Mouse (Mus musculus) neutrophil, adult 5-6 weeks (primary cell): ENCODE data around the gene Timp1. TPM values are rescaled to one million over a fixed set of nuclear protein-coding genes. Genes with fewer than 3 reads are reported as not detected.

Source experiments
- ATAC-seq: fragments of 151-379, 151-347 bp; 2 replicates; pipeline ENCODE4 v1.8.0; 2017; ENCODE audit warnings: mild to moderate bottlenecking, moderate TSS enrichment; ENCODE audit not compliant: insufficient number of reproducible peaks, poor library complexity, low FRiP score, severe bottlenecking; ENCODE audit errors: extremely low read depth
- total RNA-seq: library from RNA; stranded (forward); fragments of 200-1000 nt; gene quantifications from 2 replicates; pipeline ENCODE4 v1.2.3, GENCODE M21; 2017

The Timp1 gene
- total RNA-seq, result not detected in 2 replicates

DNA sequence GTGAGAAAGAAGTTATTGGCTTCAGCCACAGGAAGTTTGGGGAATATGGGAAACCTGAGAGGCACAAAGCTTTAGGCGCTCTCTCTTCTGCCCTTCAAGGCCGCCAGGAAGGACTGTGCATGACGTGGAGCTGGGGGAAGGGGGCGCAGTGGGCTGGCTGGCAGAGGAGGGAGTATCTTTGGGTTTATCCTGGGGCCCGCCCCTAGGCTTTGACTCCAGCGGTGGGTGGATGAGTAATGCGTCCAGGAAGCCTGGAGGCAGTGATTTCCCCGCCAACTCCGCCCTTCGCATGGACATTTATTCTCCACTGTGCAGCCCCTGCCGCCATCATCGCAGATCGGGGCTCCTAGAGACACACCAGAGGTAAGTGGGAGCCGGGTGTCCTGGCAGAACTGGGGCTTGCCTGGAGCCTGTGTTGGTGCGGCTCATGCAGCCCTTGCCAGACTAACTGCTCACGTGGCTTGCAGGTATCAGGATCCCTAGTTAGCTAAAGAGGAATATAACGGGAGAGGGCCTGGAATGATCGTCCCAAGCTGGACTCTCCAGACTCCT, at the start of gene Timp1:
Timp1 (plus strand) TSS at position 205 of the 552 bp plus-strand sequence.
- ATAC-seq, result no peak

GRCm38 (mm10) chrX:20828934-20829333, 41.0 kb upstream of the Timp1 start:
- no peak for ATAC-seq

GRCm38 (mm10) chrX:20847232-20847631, 22.7 kb upstream of the Timp1 start:
- no peak for ATAC-seq

DNA sequence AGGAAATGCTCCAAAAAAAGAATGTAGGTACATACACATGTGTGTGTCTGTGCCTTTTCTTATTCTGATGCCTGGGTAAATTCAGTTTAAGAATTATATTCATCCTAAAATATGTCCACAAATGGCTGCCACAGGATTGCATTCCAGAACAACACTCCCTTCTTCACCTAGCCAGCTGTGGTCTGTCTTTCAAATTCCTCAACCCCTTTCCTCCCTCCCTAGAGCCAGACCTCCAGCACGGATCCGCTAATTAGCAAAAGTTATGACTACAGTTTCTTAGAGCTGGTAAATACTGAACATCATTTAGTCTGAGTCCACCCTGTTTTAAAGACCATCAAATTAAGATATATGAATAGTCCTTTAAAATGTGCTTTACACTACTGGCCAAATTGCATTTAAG, 22.1 kb upstream of the Timp1 start:
- ATAC-seq, result no peak

GRCm38 (mm10) chrX:20848256-20848984, 21.5 kb upstream of the Timp1 start:
- peak; percentile 100 for ATAC-seq

- no peak for ATAC-seq
These were observed 16.2 kb upstream of the Timp1 start for GRCm38 (mm10) chrX:20853794-20854193.

DNA sequence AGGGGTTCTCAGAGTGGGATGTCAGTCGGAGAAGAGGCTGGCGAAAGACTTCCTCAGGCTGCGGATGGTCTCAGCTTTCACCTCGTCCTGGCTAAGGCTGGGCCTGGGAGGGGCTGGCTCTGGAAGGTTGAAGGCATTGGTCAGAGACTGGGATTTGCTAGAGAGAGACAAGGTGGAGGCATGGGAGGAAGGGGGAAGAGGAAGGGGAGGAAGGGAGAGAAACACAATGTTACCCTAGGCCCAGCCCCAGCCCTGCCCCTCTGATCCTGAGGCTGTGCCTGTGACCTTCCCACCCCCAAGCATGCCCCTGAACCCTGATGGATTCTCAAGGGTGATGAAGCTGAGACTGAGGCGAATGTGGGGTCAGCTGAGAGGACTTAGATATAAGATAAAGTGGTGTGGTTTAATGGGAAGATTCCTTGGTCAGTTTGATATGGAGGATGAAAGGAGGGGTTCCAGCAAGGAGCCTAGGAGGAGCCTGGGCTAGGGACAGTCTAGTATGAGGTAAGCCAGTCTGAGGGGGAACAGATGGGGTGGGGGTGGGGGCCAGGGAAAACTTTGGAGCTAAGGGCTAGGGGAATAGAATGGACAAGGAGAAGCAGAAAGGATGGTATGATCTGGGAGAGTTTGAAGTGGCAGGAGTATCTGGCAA, 8.4 kb upstream of the Timp1 start:
- no peak for ATAC-seq

DNA sequence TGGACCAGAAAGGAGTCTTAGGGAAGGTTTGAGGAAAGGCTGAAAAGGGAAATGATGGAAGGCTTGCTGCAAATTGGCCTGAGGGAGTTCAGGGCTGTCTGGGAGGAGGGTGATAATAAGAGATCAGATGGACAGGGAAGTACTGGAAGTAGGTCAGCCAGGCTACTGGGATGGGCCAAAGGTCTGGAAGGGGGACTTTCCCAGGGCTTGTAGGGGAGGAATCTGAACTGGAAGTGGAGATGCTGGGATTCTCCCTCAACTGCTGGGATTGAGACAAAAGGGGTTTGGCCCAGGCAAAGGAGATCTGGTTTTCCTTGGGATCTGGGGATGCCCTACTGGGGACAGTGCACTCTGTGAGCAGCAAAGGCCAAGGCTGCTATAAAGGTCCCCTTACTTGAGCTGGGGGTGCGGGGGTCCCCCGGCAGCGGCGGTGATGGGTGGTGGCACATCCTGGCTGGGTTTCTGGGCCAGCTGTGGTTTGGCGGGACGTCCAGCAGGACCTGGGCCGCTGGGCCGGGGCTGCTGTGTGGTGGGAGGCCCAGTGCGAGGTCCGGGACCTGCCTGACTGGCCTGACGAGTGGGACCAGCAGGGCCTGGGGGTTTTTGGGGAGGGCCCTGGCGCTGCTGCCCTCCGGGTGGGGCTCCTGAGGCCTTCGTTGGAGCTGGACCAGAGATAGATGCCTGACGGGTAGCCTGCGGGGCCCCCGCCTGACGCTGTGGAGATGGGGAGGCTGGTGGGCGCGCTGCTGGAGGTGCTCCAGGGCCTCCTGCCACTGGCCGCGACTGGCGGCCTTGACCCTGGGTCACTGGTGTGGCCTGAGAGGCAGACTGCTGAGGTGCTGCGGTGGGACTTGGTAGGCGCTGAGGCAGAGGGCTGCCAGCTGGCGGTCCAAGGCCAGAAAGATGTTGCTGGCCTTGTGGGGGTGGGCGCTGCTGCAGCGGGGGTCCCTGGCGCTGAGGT, 7.6 kb upstream of the Timp1 start:
- no peak for ATAC-seq

DNA sequence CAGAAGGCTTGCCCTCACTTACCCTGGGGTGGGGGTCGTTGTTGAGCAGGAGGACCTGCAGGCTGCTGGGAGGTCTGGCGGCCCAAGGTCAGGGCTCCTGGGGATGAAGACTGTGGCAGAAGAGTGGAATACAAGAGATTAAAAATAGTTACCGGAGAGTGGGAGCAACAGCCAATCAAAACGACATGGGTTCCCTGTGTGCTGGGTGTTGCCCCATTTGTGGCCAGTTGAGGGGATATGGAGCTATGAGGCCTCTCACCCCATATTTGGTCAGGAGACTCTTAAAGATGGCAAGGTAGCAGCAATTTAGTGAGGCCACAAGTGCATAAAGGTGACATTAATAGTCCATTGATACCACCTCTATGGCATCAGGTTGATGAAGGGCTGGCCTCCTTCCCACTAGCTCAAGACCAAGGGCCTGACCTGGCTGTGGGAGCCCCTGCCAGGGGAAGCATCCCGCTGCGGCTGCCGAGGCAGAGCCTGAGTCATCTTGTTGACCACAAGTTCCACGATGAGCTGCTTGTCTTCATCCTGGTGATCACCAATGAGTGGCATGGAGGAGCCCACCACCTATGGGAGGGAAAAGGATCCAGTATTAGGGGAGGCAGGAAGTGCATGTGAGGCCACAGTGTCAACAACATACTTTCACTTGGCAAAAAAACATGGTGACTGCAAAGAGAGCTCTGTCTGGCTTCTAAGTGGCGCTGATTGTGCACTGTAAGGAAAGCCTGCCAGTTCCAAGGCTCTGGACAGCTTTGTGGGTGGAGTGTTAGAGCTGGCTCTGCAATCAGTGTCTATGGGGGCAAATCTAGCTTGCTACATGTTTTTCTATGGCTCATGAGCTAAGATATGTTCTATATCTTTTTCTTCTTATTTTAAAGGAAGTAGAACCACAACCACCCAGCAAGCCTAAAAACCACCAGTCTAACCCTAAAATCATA, 6.5 kb upstream of the Timp1 start:
- no peak for ATAC-seq

- ATAC-seq, result no peak
These were observed 1.9 kb upstream of the Timp1 start for GRCm38 (mm10) chrX:20868091-20868490.

GRCm38 (mm10) chrX:20869203-20869602, 763 bp upstream of the Timp1 start:
- no peak for ATAC-seq

DNA sequence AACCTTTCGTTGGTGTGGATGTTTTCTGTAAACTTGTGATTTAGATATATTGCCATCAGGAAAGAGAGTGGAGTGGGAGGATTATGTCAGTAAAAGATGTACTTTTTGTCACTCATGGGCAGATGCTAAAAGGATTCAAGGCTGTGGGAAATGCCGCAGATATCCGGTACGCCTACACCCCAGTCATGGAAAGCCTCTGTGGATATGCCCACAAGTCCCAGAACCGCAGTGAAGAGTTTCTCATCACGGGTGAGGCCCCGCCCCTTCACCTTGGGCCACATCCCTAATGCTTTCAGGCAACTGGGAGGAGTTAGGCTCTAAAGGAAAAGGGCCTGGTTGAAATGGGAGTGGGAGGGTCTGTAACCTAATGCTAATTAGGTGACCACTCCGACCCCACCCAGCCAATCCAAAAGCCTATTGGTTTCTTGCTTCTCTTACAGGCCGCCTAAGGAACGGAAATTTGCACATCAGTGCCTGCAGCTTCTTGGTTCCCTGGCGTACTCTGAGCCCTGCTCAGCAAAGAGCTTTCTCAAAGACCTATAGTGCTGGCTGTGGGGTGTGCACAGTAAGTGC, 3.0 kb downstream of the Timp1 start:
- ATAC-seq, result no peak

DNA sequence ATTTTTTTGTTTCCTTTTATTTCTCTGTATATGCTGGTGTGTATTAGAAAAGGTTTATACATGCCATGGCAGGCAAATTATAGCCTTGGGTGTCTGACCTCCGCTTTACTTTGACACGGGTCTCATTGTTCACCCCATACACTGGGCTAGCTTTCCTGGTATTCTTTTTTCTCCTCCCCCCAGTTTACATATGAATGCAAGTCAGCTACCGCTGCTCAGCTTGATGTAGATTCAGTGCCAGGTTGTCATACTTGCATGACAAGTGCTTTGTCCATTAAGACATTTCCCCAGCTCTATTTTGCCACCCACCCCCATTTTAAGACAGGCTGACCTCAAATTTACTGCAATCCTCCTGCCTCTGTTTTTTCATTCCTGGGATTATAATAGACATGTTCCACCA, 5.3 kb downstream of the Timp1 start:
- ATAC-seq, result no peak

- ATAC-seq, result no peak
These were observed 40.1 kb downstream of the Timp1 start for GRCm38 (mm10) chrX:20910074-20910473.

DNA sequence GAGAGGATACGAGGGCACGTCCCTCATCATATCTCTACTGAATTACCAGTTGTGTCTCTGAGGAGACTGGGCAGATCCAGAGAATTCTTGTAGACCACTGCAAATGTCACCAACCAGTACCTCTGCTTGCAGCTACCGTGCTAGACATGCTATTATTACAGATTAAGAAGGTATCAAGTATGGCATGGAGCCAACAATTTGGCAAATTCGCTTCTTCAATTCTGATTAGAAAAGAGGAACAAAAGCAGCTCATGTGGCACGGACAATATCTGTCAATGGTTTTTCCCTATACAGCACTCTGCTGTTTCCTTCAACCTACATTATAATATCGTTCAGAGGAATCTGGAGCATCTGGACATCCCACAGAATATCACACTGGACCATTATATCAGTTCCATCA, 43.8 kb downstream of the Timp1 start:
- ATAC-seq, result no peak

DNA sequence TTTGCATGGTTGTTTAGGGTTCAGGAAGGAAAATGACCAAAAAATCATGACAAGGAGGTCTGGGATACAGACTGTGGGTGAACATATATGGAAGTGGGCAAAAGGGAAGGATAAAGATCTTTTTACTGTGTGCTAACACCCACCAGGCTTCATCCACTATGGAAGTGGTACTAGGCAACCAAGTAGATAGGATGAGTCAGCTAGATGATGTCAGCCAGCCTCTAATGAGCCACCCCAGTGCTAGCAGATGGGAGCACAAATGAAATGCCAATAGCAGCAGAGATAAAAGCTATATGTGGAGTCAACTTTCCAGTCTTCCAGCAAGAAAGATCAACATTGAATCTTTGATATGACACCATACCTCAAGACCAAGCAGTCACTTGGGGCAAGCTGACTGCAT, 45.1 kb downstream of the Timp1 start:
- no peak for ATAC-seq

DNA sequence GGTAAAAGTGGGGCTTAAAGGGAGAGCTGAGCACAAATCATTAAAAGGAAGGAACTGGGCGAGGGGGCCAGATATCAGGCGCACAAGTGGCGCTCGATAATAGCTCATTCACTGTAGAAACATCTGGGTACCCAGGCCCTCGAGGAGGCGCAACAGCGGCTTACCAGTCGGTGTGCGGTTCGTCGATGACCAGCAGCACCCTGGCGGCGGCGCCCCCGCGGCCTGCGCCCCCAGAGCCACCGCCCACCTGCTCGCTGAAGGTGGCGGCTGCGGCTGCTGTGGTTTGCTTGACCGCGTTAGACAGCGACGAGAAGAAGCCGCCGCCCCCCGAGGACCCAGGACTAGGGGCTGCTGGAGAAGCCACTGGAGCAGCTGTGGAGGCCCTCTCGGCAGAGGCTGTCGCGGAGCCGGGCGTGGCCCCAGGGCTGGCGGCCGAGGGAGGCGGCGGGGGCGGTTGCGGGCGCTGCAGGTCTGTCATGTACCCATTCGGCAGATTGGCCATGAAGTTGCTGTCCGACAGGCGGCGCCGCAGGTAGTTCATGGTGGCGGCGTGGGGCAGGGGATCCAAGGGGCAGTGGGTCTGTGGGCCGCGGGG, 50.4 kb downstream of the Timp1 start:
- peak; percentile 27; the same call in 1 of the 2 replicates for ATAC-seq
